Mouse (Mus musculus): Measurements from ENCODE around the gene Gm20388. TPM values are rescaled to one million over a fixed set of nuclear protein-coding genes. Genes with fewer than 3 reads are reported as not detected.

The Gm20388 gene
- polyA plus RNA-seq, 1 experiment from 2014 or later, result not detected

DNA sequence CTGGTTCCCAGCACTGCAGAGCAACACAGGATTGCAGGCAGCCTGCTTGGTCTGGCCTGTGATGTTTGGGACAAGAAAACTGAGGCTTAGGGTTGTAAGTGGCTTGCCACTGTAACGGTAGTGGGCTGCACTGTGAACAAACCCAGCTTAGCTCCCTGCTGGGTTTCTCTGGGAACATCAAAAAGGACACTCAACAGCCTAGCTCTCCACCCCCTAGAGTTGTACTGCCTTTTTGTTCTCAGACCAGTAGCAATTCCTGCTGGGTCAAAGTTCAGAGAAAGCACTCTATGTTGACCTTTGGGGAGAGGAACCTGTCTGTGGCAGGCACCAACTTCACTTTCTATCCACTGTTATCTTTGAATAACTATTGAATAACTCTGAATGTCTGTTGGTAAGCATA, 3423.8 kb downstream of the Gm20388 start:
- WGBS, result 4% methylated on average over 1 of the region's 1 CpGs
- Histone ChIP-seq H3K4me2 (ENCODE audit: low read length) (no peak overlapping the region), H3K4me1 (ENCODE audit: control insufficient read depth in 2 of 2, insufficient read depth in 2 of 2, low read length in 2 of 2) (peaks cover 6 to 17% of the 10 kb centered on the region in 2 experiments; a peak in 3 of 4 replicates), H3K4me3 (ENCODE audit: control insufficient read depth in 1 of 2, insufficient read depth in 1 of 2, low read depth in 1 of 2, low read length in 2 of 2) (no peak overlapping the region), H3K9ac (ENCODE audit: low read length) (no peak overlapping the region), H3K27me3 (ENCODE audit: control insufficient read depth, insufficient read depth, low read length) (peaks cover 11% of the 10 kb centered on the region; the same call in 1 of the 2 replicates), H3K9me3 (ENCODE audit: control insufficient read depth, low read length) (no peaks in the 10 kb centered on the region), H3K36me3 (ENCODE audit: control insufficient read depth, insufficient read depth, low read length) (no peaks in the 10 kb centered on the region), H3K27ac (replicated peaks in 1 of 2; ENCODE audit: control insufficient read depth in 1 of 2, insufficient read depth in 1 of 2, low read depth in 2 of 2, low read length in 2 of 2) (no peak overlapping the region)
- ATAC-seq (ENCODE audit: insufficient number of reproducible peaks, insufficient read depth, low FRiP score, low read depth), result no peak

- Histone ChIP-seq H3K27me3 (ENCODE audit: control insufficient read depth, insufficient read depth, low read length) (peaks cover 11% of the 10 kb centered on the region; the same call in 1 of the 2 replicates), H3K9me3 (ENCODE audit: control insufficient read depth, low read length) (peaks cover 4% of the 10 kb centered on the region; the same call in 1 of the 2 replicates), H3K4me2 (ENCODE audit: low read length) (no peak overlapping the region), H3K4me1 (ENCODE audit: control insufficient read depth in 2 of 2, insufficient read depth in 2 of 2, low read length in 2 of 2) (peaks cover 8 to 10% of the 10 kb centered on the region in 2 experiments; a peak in 3 of 4 replicates), H3K36me3 (ENCODE audit: control insufficient read depth, insufficient read depth, low read length) (no peaks in the 10 kb centered on the region), H3K27ac (replicated peaks in 1 of 2; ENCODE audit: control insufficient read depth in 1 of 2, insufficient read depth in 1 of 2, low read depth in 2 of 2, low read length in 2 of 2) (no peak overlapping the region), H3K4me3 (ENCODE audit: control insufficient read depth in 1 of 2, insufficient read depth in 1 of 2, low read depth in 1 of 2, low read length in 2 of 2) (no peak overlapping the region), H3K9ac (ENCODE audit: low read length) (no peak overlapping the region)
- 83% methylated on average over 3 of the region's 3 CpGs for WGBS
- ATAC-seq (ENCODE audit: insufficient number of reproducible peaks, insufficient read depth, low FRiP score, low read depth), result no peak
These were observed 3426.8 kb downstream of the Gm20388 start for GRCm38 (mm10) chr8:123337475-123337874.

- WGBS, result 89% methylated on average over 4 of the region's 4 CpGs
- H3K4me3 ChIP-seq (ENCODE audit: control insufficient read depth in 1 of 2, insufficient read depth in 1 of 2, low read depth in 1 of 2, low read length in 2 of 2), result no peak overlapping the region
- no peak for ATAC-seq (ENCODE audit: insufficient number of reproducible peaks, insufficient read depth, low FRiP score, low read depth)
These were observed 3429.4 kb downstream of the Gm20388 start for GRCm38 (mm10) chr8:123340071-123340470.

DNA sequence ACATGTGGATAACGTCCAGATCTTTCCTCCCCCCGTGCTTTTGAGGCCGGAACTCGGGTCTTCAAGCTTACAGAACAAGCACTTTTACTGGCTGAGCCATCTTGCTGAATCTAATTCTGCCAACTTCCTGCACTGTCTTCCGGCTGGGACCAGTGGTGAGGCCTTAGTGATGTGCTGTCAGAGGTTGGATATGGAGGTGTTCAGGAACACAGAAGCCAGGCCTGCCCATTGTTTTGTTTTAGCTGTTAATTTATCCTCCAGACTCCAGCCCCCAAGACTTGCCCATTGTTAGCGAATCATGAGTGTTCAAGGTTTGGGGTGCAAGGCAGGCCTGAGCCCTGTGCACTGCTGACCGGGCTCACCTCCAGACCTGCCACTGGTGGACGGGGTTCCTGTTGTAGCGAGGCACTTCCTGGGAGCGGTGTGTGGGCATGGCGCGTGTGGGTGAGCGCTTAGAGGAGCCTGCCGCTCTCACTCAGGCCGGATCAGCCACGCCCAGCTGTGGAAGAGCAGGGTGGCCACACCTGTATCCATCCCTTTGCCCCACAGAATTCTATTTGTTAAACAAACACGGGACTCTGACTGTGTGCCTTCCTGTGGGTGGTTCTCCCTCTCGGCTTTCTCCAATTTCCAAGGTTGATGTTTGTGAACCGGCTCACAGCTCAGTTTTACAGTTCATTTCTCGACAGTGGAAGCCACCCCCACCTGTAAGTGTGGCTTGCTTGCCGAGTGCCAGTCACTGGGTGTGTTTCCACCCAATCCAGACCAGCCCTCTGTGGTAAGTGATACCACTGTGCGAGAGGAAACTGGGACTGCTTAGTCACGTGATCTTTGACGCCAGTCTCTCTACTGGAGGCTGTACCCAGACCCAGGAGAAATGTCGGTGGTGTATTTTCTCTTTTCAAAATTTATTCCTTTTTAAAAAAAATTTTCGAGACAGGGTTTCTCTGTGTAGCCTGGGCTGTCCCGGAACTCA, 3430.7 kb downstream of the Gm20388 start:
- Histone ChIP-seq H3K4me3 (ENCODE audit: control insufficient read depth in 1 of 2, insufficient read depth in 1 of 2, low read depth in 1 of 2, low read length in 2 of 2) (no peak overlapping the region), H3K4me1 (ENCODE audit: control insufficient read depth in 2 of 2, insufficient read depth in 2 of 2, low read length in 2 of 2) (peaks cover 7 to 9% of the 10 kb centered on the region in 2 experiments; a peak in 3 of 4 replicates), H3K4me2 (ENCODE audit: low read length) (no peak overlapping the region), H3K27ac (replicated peaks in 1 of 2; ENCODE audit: control insufficient read depth in 1 of 2, insufficient read depth in 1 of 2, low read depth in 2 of 2, low read length in 2 of 2) (no peak overlapping the region), H3K36me3 (ENCODE audit: control insufficient read depth, insufficient read depth, low read length) (no peaks in the 10 kb centered on the region), H3K9ac (ENCODE audit: low read length) (no peak overlapping the region), H3K9me3 (ENCODE audit: control insufficient read depth, low read length) (peaks cover 4% of the 10 kb centered on the region; the same call in 1 of the 2 replicates), H3K27me3 (ENCODE audit: control insufficient read depth, insufficient read depth, low read length) (no peaks in the 10 kb centered on the region)
- no peak for ATAC-seq (ENCODE audit: insufficient number of reproducible peaks, insufficient read depth, low FRiP score, low read depth)
- WGBS, result 77% methylated on average over 27 of the region's 27 CpGs

More at GRCm38 (mm10) chr8:123340071-123340470, 3429.4 kb downstream of the Gm20388 start:
- H3K4me2 ChIP-seq (ENCODE audit: low read length), result no peak overlapping the region
- no peak overlapping the region for H3K27ac ChIP-seq (replicated peaks in 1 of 2; ENCODE audit: control insufficient read depth in 1 of 2, insufficient read depth in 1 of 2, low read depth in 2 of 2, low read length in 2 of 2)
- H3K4me1 ChIP-seq (ENCODE audit: control insufficient read depth in 2 of 2, insufficient read depth in 2 of 2, low read length in 2 of 2), result peaks cover 7 to 9% of the 10 kb centered on the region in 2 experiments; a peak in 3 of 4 replicates
- H3K9me3 ChIP-seq (ENCODE audit: control insufficient read depth, low read length), result peaks cover 4% of the 10 kb centered on the region; the same call in 1 of the 2 replicates
- no peaks in the 10 kb centered on the region for H3K27me3 ChIP-seq (ENCODE audit: control insufficient read depth, insufficient read depth, low read length)
- no peaks in the 10 kb centered on the region for H3K36me3 ChIP-seq (ENCODE audit: control insufficient read depth, insufficient read depth, low read length)
- H3K9ac ChIP-seq (ENCODE audit: low read length), result no peak overlapping the region

DNA sequence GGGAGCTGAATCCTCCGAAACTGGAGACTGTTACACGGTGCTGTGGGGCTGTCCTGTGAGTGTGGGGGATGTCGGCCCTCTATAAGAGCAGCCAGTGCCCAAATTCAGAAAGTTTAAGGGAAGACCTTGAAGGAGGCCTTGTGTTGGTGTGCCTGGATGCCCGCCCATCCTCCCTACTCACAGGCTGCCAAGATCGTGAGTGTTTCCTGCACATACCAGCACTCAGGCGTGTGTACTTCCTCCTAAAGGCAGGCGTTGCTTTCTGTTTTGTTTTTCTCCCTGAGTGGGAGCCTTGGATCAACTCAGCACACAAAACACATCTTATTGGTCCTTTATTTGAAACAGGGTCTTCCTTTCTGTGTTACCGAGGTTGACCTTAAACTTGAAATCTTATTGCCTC, 3431.6 kb downstream of the Gm20388 start:
- Histone ChIP-seq H3K27me3 (ENCODE audit: control insufficient read depth, insufficient read depth, low read length) (no peaks in the 10 kb centered on the region), H3K27ac (replicated peaks in 1 of 2; ENCODE audit: control insufficient read depth in 1 of 2, insufficient read depth in 1 of 2, low read depth in 2 of 2, low read length in 2 of 2) (no peak overlapping the region; a peak in 1 of 4 replicates), H3K4me3 (ENCODE audit: control insufficient read depth in 1 of 2, insufficient read depth in 1 of 2, low read depth in 1 of 2, low read length in 2 of 2) (no peak overlapping the region), H3K9me3 (ENCODE audit: control insufficient read depth, low read length) (peaks cover 4% of the 10 kb centered on the region; the same call in 1 of the 2 replicates), H3K36me3 (ENCODE audit: control insufficient read depth, insufficient read depth, low read length) (no peaks in the 10 kb centered on the region), H3K4me1 (ENCODE audit: control insufficient read depth in 2 of 2, insufficient read depth in 2 of 2, low read length in 2 of 2) (peaks cover 7 to 9% of the 10 kb centered on the region in 2 experiments; a peak in 3 of 4 replicates), H3K4me2 (ENCODE audit: low read length) (no peak overlapping the region), H3K9ac (ENCODE audit: low read length) (no peak overlapping the region)
- 68% methylated on average over 8 of the region's 8 CpGs for WGBS
- no peak for ATAC-seq (ENCODE audit: insufficient number of reproducible peaks, insufficient read depth, low FRiP score, low read depth)

GRCm38 (mm10) chr8:123342911-123343310, 3432.3 kb downstream of the Gm20388 start:
- H3K36me3 ChIP-seq (ENCODE audit: control insufficient read depth, insufficient read depth, low read length), result no peaks in the 10 kb centered on the region
- peaks cover 10 to 11% of the 10 kb centered on the region in 2 experiments for H3K4me1 ChIP-seq (ENCODE audit: control insufficient read depth in 2 of 2, insufficient read depth in 2 of 2, low read length in 2 of 2)
- no peak overlapping the region for H3K4me3 ChIP-seq (ENCODE audit: control insufficient read depth in 1 of 2, insufficient read depth in 1 of 2, low read depth in 1 of 2, low read length in 2 of 2)
- H3K27me3 ChIP-seq (ENCODE audit: control insufficient read depth, insufficient read depth, low read length), result no peaks in the 10 kb centered on the region
- no peak overlapping the region for H3K4me2 ChIP-seq (ENCODE audit: low read length)
- no peak overlapping the region for H3K27ac ChIP-seq (replicated peaks in 1 of 2; ENCODE audit: control insufficient read depth in 1 of 2, insufficient read depth in 1 of 2, low read depth in 2 of 2, low read length in 2 of 2)
- H3K9ac ChIP-seq (ENCODE audit: low read length), result no peak overlapping the region
- no peak for ATAC-seq (ENCODE audit: insufficient number of reproducible peaks, insufficient read depth, low FRiP score, low read depth)
- 68% methylated on average over 7 of the region's 7 CpGs for WGBS
- H3K9me3 ChIP-seq (ENCODE audit: control insufficient read depth, low read length), result peaks cover 4% of the 10 kb centered on the region; the same call in 1 of the 2 replicates

DNA sequence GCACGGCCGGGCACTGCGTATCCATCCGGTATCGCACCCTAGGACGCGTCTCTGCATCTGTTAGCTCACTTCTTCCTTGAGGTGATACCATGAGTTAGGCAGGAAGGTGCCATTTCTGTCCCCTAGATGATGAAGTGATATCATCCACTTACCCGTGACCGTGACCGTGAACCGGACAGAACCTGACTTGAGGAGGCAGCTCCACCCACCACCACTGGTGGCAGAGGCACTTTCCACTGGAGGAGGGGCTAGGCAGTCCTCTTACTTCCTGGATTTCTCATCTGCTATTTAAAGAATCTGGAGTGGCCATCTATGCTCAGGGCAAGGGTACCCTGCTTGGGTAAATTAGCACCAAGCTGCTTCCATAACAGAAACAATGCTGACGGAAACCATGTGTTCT, 3432.8 kb downstream of the Gm20388 start:
- Histone ChIP-seq H3K27me3 (ENCODE audit: control insufficient read depth, insufficient read depth, low read length) (no peaks in the 10 kb centered on the region), H3K4me3 (ENCODE audit: control insufficient read depth in 1 of 2, insufficient read depth in 1 of 2, low read depth in 1 of 2, low read length in 2 of 2) (no peak overlapping the region), H3K4me1 (ENCODE audit: control insufficient read depth in 2 of 2, insufficient read depth in 2 of 2, low read length in 2 of 2) (peaks cover 15% of the 10 kb centered on the region in 2 experiments), H3K27ac (replicated peaks in 1 of 2; ENCODE audit: control insufficient read depth in 1 of 2, insufficient read depth in 1 of 2, low read depth in 2 of 2, low read length in 2 of 2) (no peak overlapping the region), H3K9ac (ENCODE audit: low read length) (no peak overlapping the region), H3K4me2 (ENCODE audit: low read length) (no peak overlapping the region), H3K36me3 (ENCODE audit: control insufficient read depth, insufficient read depth, low read length) (no peaks in the 10 kb centered on the region), H3K9me3 (ENCODE audit: control insufficient read depth, low read length) (peaks cover 4% of the 10 kb centered on the region; the same call in 1 of the 2 replicates)
- 62% methylated on average over 12 of the region's 12 CpGs for WGBS
- ATAC-seq (ENCODE audit: insufficient number of reproducible peaks, insufficient read depth, low FRiP score, low read depth), result no peak

Measured in heart, embryonic 14.5 days (tissue).